Comparison of ENCODE assay signal across 9 mouse cellular contexts in the genomic region with DNA sequence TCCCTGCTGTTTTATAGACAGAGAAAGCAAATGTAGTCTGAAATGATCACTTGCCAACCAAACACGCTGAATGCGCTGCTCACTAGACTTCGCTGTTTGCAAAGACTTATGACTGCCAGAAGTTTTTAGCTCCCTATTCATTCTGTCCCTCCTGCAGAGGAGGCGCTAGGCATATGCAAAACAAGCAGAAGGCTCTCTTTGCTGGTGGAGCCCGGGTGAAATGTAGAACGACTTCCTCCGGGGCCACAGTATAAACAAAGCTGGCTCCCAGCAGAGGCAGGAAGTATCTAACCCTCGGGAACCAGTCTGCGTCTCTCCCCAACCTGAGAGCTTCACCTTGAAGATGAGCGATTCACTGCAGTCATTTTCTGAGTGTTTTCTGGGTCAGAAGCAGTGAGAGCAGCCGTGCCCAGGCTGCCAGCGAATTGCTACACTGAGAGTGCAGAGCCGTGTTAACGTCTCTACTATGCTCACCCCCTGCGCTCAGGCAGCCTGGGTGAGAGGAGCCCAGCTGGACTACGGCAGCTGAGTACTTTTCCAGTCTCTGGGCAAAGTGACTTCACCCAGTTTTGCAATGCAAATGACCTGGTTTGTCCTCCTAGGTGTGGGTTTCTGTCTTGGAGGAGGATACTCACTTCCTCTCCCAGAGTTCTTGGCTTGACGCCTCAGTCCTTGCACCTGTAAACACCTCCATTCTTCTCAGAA. TPM values are rescaled to one million over a fixed set of nuclear protein-coding genes. Genes with fewer than 3 reads are reported as not detected.
DNase-seq lines count a peak whose midpoint lies in the region; ATAC-seq lines count a peak whose summit lies in the region.
"Had no signal": no experiment of that assay in that cellular context is flagged by ENCODE, and none has a peak within 500 bp of the region (broad histone marks: within the 10 kb centered on the region; RNA-seq: fewer than 3 reads in every experiment).

No protein-coding gene starts in this region.

- H3K36me3 ChIP-seq in liver, embryonic 11.5 days (ENCODE audit: control insufficient read depth, insufficient read depth, low read length) = no peaks in the 10 kb centered on the region
- no peaks in the 10 kb centered on the region for H3K36me3 ChIP-seq in forebrain, embryonic 16.5 days (ENCODE audit: control insufficient read depth, insufficient read depth)
- H3K36me3 ChIP-seq in liver, embryonic 16.5 days (ENCODE audit: control insufficient read depth, insufficient read depth) = peaks cover 6% of the 10 kb centered on the region; the same call in 1 of the 2 replicates
- H3K36me3 ChIP-seq in neural tube, embryonic 14.5 days (ENCODE audit: control insufficient read depth, insufficient read depth, low read length) = no peaks in the 10 kb centered on the region

- H3K4me2 ChIP-seq in liver, embryonic 11.5 days = peak overlapping the region; percentile 59
- H3K4me2 ChIP-seq in forebrain, embryonic 16.5 days (ENCODE audit: low read length) = peak overlapping the region; percentile 57
- no peak overlapping the region for H3K4me2 ChIP-seq in liver, embryonic 16.5 days (ENCODE audit: low read depth, low read length)
- peak overlapping the region; percentile 43 for H3K4me2 ChIP-seq in neural tube, embryonic 14.5 days (ENCODE audit: low read depth, low read length)

- no peak for DNase-seq in liver, embryonic 11.5 days (ENCODE audit: low spot score)
- DNase-seq in liver (no peak), adipocyte (ENCODE audit: low spot score) (no peak)
- peak; percentile 71 for DNase-seq in cerebellum, adult 11-12 months
- peak; percentile 11 to 26 for DNase-seq in kidney, adult 8-10 months

- peak overlapping the region; percentile 26 for H3K4me3 ChIP-seq in liver, embryonic 11.5 days (ENCODE audit: low read depth, low read length)
- H3K4me3 ChIP-seq in forebrain, embryonic 16.5 days (replicated peaks; ENCODE audit: low read length) = peak overlapping the region; percentile 24
- H3K4me3 ChIP-seq in liver, embryonic 16.5 days (ENCODE audit: low read depth, low read length) = no peak overlapping the region
- peak overlapping the region; percentile 17 for H3K4me3 ChIP-seq in neural tube, embryonic 14.5 days (ENCODE audit: low read depth, low read length)

- peak overlapping the region; percentile 50; the same call in 1 of the 2 replicates for H3K9ac ChIP-seq in liver, embryonic 11.5 days (ENCODE audit: low read depth, low read length)
- 0 out of 2 replicates have a peak overlapping the region, but pooled peaks have one; percentile 31 for H3K9ac ChIP-seq in forebrain, embryonic 16.5 days (replicated peaks; ENCODE audit: low read depth, low read length)
- H3K9ac ChIP-seq in liver, embryonic 16.5 days (ENCODE audit: low read depth, low read length) = no peak overlapping the region
- H3K9ac ChIP-seq in neural tube, embryonic 14.5 days (replicated peaks; ENCODE audit: low read depth, low read length) = 0 out of 2 replicates have a peak overlapping the region, but pooled peaks have one; percentile 3

- H3K27me3 ChIP-seq in liver, embryonic 11.5 days (replicated peaks; ENCODE audit: control insufficient read depth, insufficient read depth, low read length) = no peaks in the 10 kb centered on the region
- no peaks in the 10 kb centered on the region for H3K27me3 ChIP-seq in forebrain, embryonic 16.5 days (replicated peaks; ENCODE audit: control insufficient read depth, insufficient read depth, low read length)
- no peaks in the 10 kb centered on the region for H3K27me3 ChIP-seq in liver, embryonic 16.5 days (ENCODE audit: control insufficient read depth, insufficient read depth, low read depth, low read length)
- no peaks in the 10 kb centered on the region for H3K27me3 ChIP-seq in neural tube, embryonic 14.5 days (ENCODE audit: control insufficient read depth, insufficient read depth, low read length)

- H3K9me3 ChIP-seq in liver, embryonic 11.5 days (ENCODE audit: control insufficient read depth, low read length) = no peaks in the 10 kb centered on the region
- no peaks in the 10 kb centered on the region for H3K9me3 ChIP-seq in forebrain, embryonic 16.5 days (ENCODE audit: control insufficient read depth, low read length)
- no peaks in the 10 kb centered on the region for H3K9me3 ChIP-seq in liver, embryonic 16.5 days (replicated peaks; ENCODE audit: control insufficient read depth, low read length)
- no peaks in the 10 kb centered on the region for H3K9me3 ChIP-seq in neural tube, embryonic 14.5 days (ENCODE audit: control insufficient read depth, low read length)

- 19% methylated on average over 17 of the region's 17 CpGs for WGBS in liver, embryonic 11.5 days
- 4% methylated on average over 17 of the region's 17 CpGs for WGBS in forebrain, embryonic 16.5 days
- 18% methylated on average over 17 of the region's 17 CpGs for WGBS in liver, embryonic 16.5 days (ENCODE audit: insufficient replicate concordance)
- 4% methylated on average over 17 of the region's 17 CpGs for WGBS in neural tube, embryonic 14.5 days

- no peak overlapping the region for H3K27ac ChIP-seq in liver, embryonic 11.5 days (ENCODE audit: low read depth, low read length)
- no peak overlapping the region for H3K27ac ChIP-seq in forebrain, embryonic 16.5 days (ENCODE audit: low read length)
- 0 out of 2 replicates have a peak overlapping the region, but pooled peaks have one; percentile 5 for H3K27ac ChIP-seq in liver, embryonic 16.5 days (ENCODE audit: low read length)
- H3K27ac ChIP-seq in neural tube, embryonic 14.5 days (ENCODE audit: low read depth, low read length) = peak overlapping the region; percentile 35
- H3K27ac ChIP-seq: macrophage had no signal

- ATAC-seq in liver, embryonic 11.5 days (replicated peaks; ENCODE audit: low FRiP score) = no peak
- peak; percentile 77 for ATAC-seq in forebrain, embryonic 16.5 days
- no peak for ATAC-seq in liver, embryonic 16.5 days (ENCODE audit: low read depth)
- peak; percentile 76; the same call in 1 of the 2 replicates for ATAC-seq in neural tube, embryonic 14.5 days (ENCODE audit: low read depth)

- H3K4me1 ChIP-seq in liver, embryonic 11.5 days (replicated peaks; ENCODE audit: control insufficient read depth, insufficient read depth, low read length) = peaks cover 13% of the 10 kb centered on the region
- peaks cover 11% of the 10 kb centered on the region for H3K4me1 ChIP-seq in forebrain, embryonic 16.5 days (replicated peaks; ENCODE audit: control insufficient read depth, insufficient read depth, low read length)
- H3K4me1 ChIP-seq in liver, embryonic 16.5 days (ENCODE audit: control insufficient read depth, low read depth, low read length) = peaks cover 50% of the 10 kb centered on the region
- peaks cover 10% of the 10 kb centered on the region for H3K4me1 ChIP-seq in neural tube, embryonic 14.5 days (ENCODE audit: control insufficient read depth, insufficient read depth, low read length)

RNA-seq across cellular contexts. Expression of a gene that starts 15.4 kb away (rescaled TPM):
- polyA plus RNA-seq in liver, embryonic 11.5 days (2014; fragmentation: Nextera tagmentation; extraction: Ambion mirVana) = 53.4 and 61.2 TPM in 2 replicates
- 1.4 and 1.9 TPM in 2 replicates for polyA plus RNA-seq in forebrain, embryonic 16.5 days (2015; fragmentation: Nextera tagmentation; extraction: Ambion mirVana)
- 66.5 and 77.6 TPM in 2 replicates for polyA plus RNA-seq in liver, embryonic 16.5 days (2015; fragmentation: Nextera tagmentation; extraction: Ambion mirVana)
- polyA plus RNA-seq in neural tube, embryonic 14.5 days (2014; fragmentation: Nextera tagmentation; extraction: Ambion mirVana) = 12.1 and 12.7 TPM in 2 replicates

Comparison
In these comparisons a context has a peak if more than half of its experiments do, and no peak if none do; other contexts are left out.
1. H3K27ac ChIP-seq: peak in liver, embryonic 16.5 days (single experiment) and neural tube, embryonic 14.5 days (single experiment); none in liver, embryonic 11.5 days (single experiment) and forebrain, embryonic 16.5 days (single experiment).
2. ATAC-seq: peak in forebrain, embryonic 16.5 days (single experiment) and neural tube, embryonic 14.5 days (single experiment); none in liver, embryonic 11.5 days (single experiment) and liver, embryonic 16.5 days (single experiment).
3. DNase-seq: peak in cerebellum, adult 11-12 months (single experiment) and kidney, adult 8-10 months (2 of 2); none in liver, embryonic 11.5 days (single experiment), liver (single experiment) and adipocyte (single experiment).